23 mouse cellular contexts compared by ENCODE assay signal in genomic region chr13:74220659-74221058, GRCm38 (mm10). TPM values are rescaled to one million over a fixed set of nuclear protein-coding genes. Genes with fewer than 3 reads are reported as not detected.
DNase-seq lines count a peak whose midpoint lies in the region; ATAC-seq and TF ChIP-seq lines count a peak whose summit lies in the region.
"Had no signal": no experiment of that assay in that cellular context is flagged by ENCODE, and none has a peak within 500 bp of the region (broad histone marks: within the 10 kb centered on the region; RNA-seq: fewer than 3 reads in every experiment).

No protein-coding gene starts in this region.

- H3K9ac ChIP-seq in heart, embryonic 14.5 days (ENCODE audit: low read length) = no peak overlapping the region
- no peak overlapping the region for H3K9ac ChIP-seq in heart, postnatal 0 days (replicated peaks; ENCODE audit: low read depth, low read length)
- H3K9ac ChIP-seq in heart, embryonic 12.5 days = no peak overlapping the region

- H3K4me3 ChIP-seq in heart, embryonic 14.5 days (ENCODE audit: control insufficient read depth in 1 of 2, insufficient read depth in 1 of 2, low read depth in 1 of 2, low read length in 2 of 2) = no peak overlapping the region
- no peak overlapping the region for H3K4me3 ChIP-seq in heart, postnatal 0 days (ENCODE audit: low read depth, low read length)
- no peak overlapping the region for H3K4me3 ChIP-seq in heart, embryonic 12.5 days
- no peak overlapping the region for H3K4me3 ChIP-seq in bone marrow macrophage, adult 2 months (ENCODE audit: insufficient read depth, low read length)

- 0 out of 2 replicates have a peak, but pooled peaks have one; percentile 50 for TF ChIP-seq EP300 in heart, postnatal 0 days (IDR thresholded peaks at IDR 0.05; ENCODE audit: low read depth)

- H3K27me3 ChIP-seq in heart, embryonic 14.5 days (ENCODE audit: control insufficient read depth, insufficient read depth, low read length) = no peaks in the 10 kb centered on the region
- no peaks in the 10 kb centered on the region for H3K27me3 ChIP-seq in heart, postnatal 0 days (ENCODE audit: control insufficient read depth, insufficient read depth, low read length)
- H3K27me3 ChIP-seq in heart, embryonic 12.5 days (replicated peaks) = no peaks in the 10 kb centered on the region
- H3K27me3 ChIP-seq: CH12.LX had no signal

- no peak for DNase-seq in heart, postnatal 25 days (ENCODE audit: low spot score)
- peak; percentile 12 for DNase-seq in heart, postnatal 0 days (ENCODE audit: low spot score)
- DNase-seq in retina, adult 2 months (ENCODE audit: low read depth, low spot score) = peak; percentile 58
- no peak for DNase-seq in retina, embryonic 14.5 days (ENCODE audit: low spot score)
- no peak for DNase-seq in right cerebral cortex, postnatal 14 days
- DNase-seq: adrenal gland, adult 2 months; adrenal gland, adult 8-10 months; adrenal gland, postnatal 10 days; adrenal gland, postnatal 14 days; adrenal gland, postnatal 25 days; adrenal gland, postnatal 36 days; B cell, adult 2 months; cerebellum, adult 11 months; cerebellum, adult 11-12 months; cerebellum, adult 18-20 months had no signal

- H3K4me2 ChIP-seq in heart, embryonic 14.5 days (ENCODE audit: low read length) = no peak overlapping the region
- no peak overlapping the region for H3K4me2 ChIP-seq in heart, postnatal 0 days (ENCODE audit: low read depth, low read length)
- no peak overlapping the region for H3K4me2 ChIP-seq in heart, embryonic 12.5 days

- TF ChIP-seq CTCF in heart, postnatal 0 days (IDR thresholded peaks at IDR 0.05; ENCODE audit: low read depth) = no peak
- no peak for TF ChIP-seq CTCF in bone marrow macrophage, adult 2 months (IDR thresholded peaks at IDR 0.05; ENCODE audit: low read depth, low read length)

- H3K4me1 ChIP-seq in heart, embryonic 14.5 days (ENCODE audit: control insufficient read depth in 2 of 2, insufficient read depth in 2 of 2, low read length in 2 of 2) = no peaks in the 10 kb centered on the region
- H3K4me1 ChIP-seq in heart, postnatal 0 days (ENCODE audit: control insufficient read depth, insufficient read depth) = no peaks in the 10 kb centered on the region
- no peaks in the 10 kb centered on the region for H3K4me1 ChIP-seq in heart, embryonic 12.5 days (replicated peaks)
- H3K4me1 ChIP-seq in bone marrow macrophage, adult 2 months (ENCODE audit: control insufficient read depth, insufficient read depth, low read length) = peaks cover 7% of the 10 kb centered on the region

- no peak overlapping the region for H3K27ac ChIP-seq in heart, embryonic 14.5 days (replicated peaks in 1 of 2; ENCODE audit: control insufficient read depth in 1 of 2, insufficient read depth in 1 of 2, low read depth in 2 of 2, low read length in 2 of 2)
- H3K27ac ChIP-seq in heart, postnatal 0 days (ENCODE audit: low read depth) = no peak overlapping the region
- no peak overlapping the region for H3K27ac ChIP-seq in heart, embryonic 12.5 days (ENCODE audit: poor library complexity, severe bottlenecking)
- peak overlapping the region; percentile 56 for H3K27ac ChIP-seq in bone marrow macrophage, adult 2 months (ENCODE audit: insufficient read depth, low read depth, low read length)

- H3K9me3 ChIP-seq in heart, embryonic 14.5 days (ENCODE audit: control insufficient read depth, low read length) = no peaks in the 10 kb centered on the region
- no peaks in the 10 kb centered on the region for H3K9me3 ChIP-seq in heart, postnatal 0 days (replicated peaks; ENCODE audit: control insufficient read depth, low read length)
- H3K9me3 ChIP-seq in heart, embryonic 12.5 days (replicated peaks) = no peaks in the 10 kb centered on the region
- H3K9me3 ChIP-seq: G1E had no signal

- 0 out of 2 replicates have a peak, but pooled peaks have one; percentile 35 for ATAC-seq in heart, embryonic 14.5 days (ENCODE audit: insufficient number of reproducible peaks, insufficient read depth, low FRiP score, low read depth)
- peak; percentile 87 for ATAC-seq in heart, postnatal 0 days (ENCODE audit: insufficient read depth, low read depth)
- no peak for ATAC-seq in heart, embryonic 12.5 days (ENCODE audit: insufficient number of reproducible peaks, low FRiP score)
- ATAC-seq: activated CD4-positive, CD25-positive, alpha-beta regulatory T cell, adult 4 months; CD4-positive, CD25-positive, alpha-beta regulatory T cell, adult 4 months; Patski had no signal

- intact Hi-C loops in heart, postnatal 25 days (cut with DNase I) = no loop called here

- no peaks in the 10 kb centered on the region for H3K36me3 ChIP-seq in heart, embryonic 14.5 days (ENCODE audit: control insufficient read depth, insufficient read depth, low read length)
- no peaks in the 10 kb centered on the region for H3K36me3 ChIP-seq in heart, postnatal 0 days (replicated peaks; ENCODE audit: control insufficient read depth, insufficient read depth, low read length)
- no peaks in the 10 kb centered on the region for H3K36me3 ChIP-seq in heart, embryonic 12.5 days
- H3K36me3 ChIP-seq: G1E had no signal

- 18% methylated on average over 1 of the region's 1 CpGs for WGBS in heart, embryonic 14.5 days
- 12% methylated on average over 1 of the region's 1 CpGs for WGBS in heart, postnatal 0 days
- 39% methylated on average over 1 of the region's 1 CpGs for WGBS in heart, embryonic 12.5 days

- no peak for TF ChIP-seq POLR2A in bone marrow macrophage, adult 2 months (IDR thresholded peaks at IDR 0.05; ENCODE audit: borderline replicate concordance, low read depth, low read length)

RNA-seq across cellular contexts. Expression of gene Exoc3, which starts 12.1 kb away (rescaled TPM):
- 64.2 and 64.9 TPM in 2 replicates for polyA plus RNA-seq in heart, embryonic 14.5 days (2014; fragmentation: Nextera tagmentation; extraction: Ambion mirVana)
- total RNA-seq in heart, postnatal 25 days (2021) = 10 to 100 TPM; 50.7 to 50.8 TPM
- 47.0 and 62.8 TPM in 2 replicates for total RNA-seq in heart, postnatal 0 days (2014; rRNA removed; ENCODE audit: low replicate concordance)
- 55.5 and 57.4 TPM in 2 replicates for polyA plus RNA-seq in heart, postnatal 0 days (2015; fragmentation: Nextera tagmentation; extraction: Ambion mirVana)
- 50.4 and 51.0 TPM in 2 replicates for polyA plus RNA-seq in heart, embryonic 12.5 days (2016; fragmentation: Nextera tagmentation; extraction: Ambion mirVana)
- 84.9 and 91.7 TPM in 2 replicates for polyA plus RNA-seq in bone marrow macrophage, adult 2 months (2012; ENCODE audit: insufficient read depth, insufficient read length, missing spikeins)

Comparison
In these comparisons a context has a peak if more than half of its experiments do, and no peak if none do; other contexts are left out.
1. DNase-seq: peak in heart, postnatal 0 days (single experiment) and retina, adult 2 months (single experiment); none in heart, postnatal 25 days (single experiment), retina, embryonic 14.5 days (single experiment) and right cerebral cortex, postnatal 14 days (single experiment).